Mouse (Mus musculus): Measurements from ENCODE around the gene Unc5b. TPM values are rescaled to one million over a fixed set of nuclear protein-coding genes. Genes with fewer than 3 reads are reported as not detected.

Gene Unc5b
- polyA plus RNA-seq, 1 experiment, result 1.1 TPM

DNA sequence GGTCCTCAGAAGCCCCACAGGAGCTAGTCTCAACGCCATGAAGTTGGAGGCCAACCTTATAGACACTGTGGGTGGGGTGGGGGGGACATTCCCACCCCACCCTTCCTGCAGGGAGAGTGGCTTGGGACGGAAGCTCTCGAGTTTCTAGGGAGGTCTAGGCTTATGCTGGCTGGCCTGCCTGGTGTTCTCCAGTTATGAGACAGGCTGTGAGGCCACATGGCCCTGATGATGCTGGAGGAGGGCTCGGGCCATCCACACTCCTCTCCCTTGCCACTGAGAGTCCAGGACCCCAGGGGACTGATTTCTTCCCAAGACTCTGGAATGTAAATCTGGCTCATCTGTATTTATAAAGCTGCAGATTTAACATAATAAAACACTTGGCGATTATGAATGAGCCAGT lies 104.1 kb downstream of the Unc5b start:
- Histone ChIP-seq H3K4me3 (replicated peaks; ENCODE audit: control insufficient read depth, low read depth, low read length) (no peak overlapping the region), H3K4me1 (ENCODE audit: control insufficient read depth, insufficient read depth, low read length) (no peaks in the 10 kb centered on the region), H3K27ac (ENCODE audit: control insufficient read depth, insufficient read depth, low read depth, low read length, poor library complexity) (no peak overlapping the region)
- 76% methylated on average over 5 of the region's 5 CpGs for WGBS
- TF ChIP-seq CTCF (IDR thresholded peaks at IDR 0.05; ENCODE audit: control insufficient read depth, insufficient read depth, low read length) (no peak), POLR2A (IDR thresholded peaks at IDR 0.05; ENCODE audit: borderline replicate concordance, control insufficient read depth, low read depth, low read length) (no peak)

DNA sequence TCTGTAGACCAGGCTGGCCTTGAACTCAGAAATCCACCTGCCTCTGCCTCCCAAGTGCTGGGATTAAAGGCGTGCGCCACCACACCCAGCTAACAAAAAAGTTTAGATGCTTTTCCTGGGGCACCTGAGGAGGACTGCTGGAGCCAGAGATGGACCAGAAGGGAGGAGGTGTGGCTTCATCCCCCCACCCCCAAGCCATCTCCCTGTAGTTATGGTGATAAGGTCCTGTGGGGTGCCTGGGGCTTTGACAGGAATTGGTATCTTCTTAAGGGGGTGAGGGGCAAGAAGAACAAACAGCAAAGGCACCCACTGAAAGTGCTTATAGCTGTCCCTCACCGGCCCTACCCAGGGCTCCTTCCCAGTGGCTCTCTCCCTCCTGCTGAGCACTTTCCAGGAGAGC lies 104.5 kb downstream of the Unc5b start:
- H3K4me1 ChIP-seq (ENCODE audit: control insufficient read depth, insufficient read depth, low read length), result no peaks in the 10 kb centered on the region
- H3K27ac ChIP-seq (ENCODE audit: control insufficient read depth, insufficient read depth, low read depth, low read length, poor library complexity), result no peak overlapping the region
- no peak for TF ChIP-seq CTCF (IDR thresholded peaks at IDR 0.05; ENCODE audit: control insufficient read depth, insufficient read depth, low read length)
- no peak for TF ChIP-seq POLR2A (IDR thresholded peaks at IDR 0.05; ENCODE audit: borderline replicate concordance, control insufficient read depth, low read depth, low read length)
- H3K4me3 ChIP-seq (replicated peaks; ENCODE audit: control insufficient read depth, low read depth, low read length), result no peak overlapping the region
- WGBS, result 77% methylated on average over 3 of the region's 3 CpGs

- 81% methylated on average over 6 of the region's 6 CpGs for WGBS
- TF ChIP-seq POLR2A (IDR thresholded peaks at IDR 0.05; ENCODE audit: borderline replicate concordance, control insufficient read depth, low read depth, low read length) (no peak), CTCF (IDR thresholded peaks at IDR 0.05; ENCODE audit: control insufficient read depth, insufficient read depth, low read length) (no peak)
- H3K4me1 ChIP-seq (ENCODE audit: control insufficient read depth, insufficient read depth, low read length), result no peaks in the 10 kb centered on the region
- H3K4me3 ChIP-seq (replicated peaks; ENCODE audit: control insufficient read depth, low read depth, low read length), result no peak overlapping the region
- H3K27ac ChIP-seq (ENCODE audit: control insufficient read depth, insufficient read depth, low read depth, low read length, poor library complexity), result no peak overlapping the region
Measured at GRCm38 (mm10) chr10:60724496-60724895, 106.9 kb downstream of the Unc5b start.

GRCm38 (mm10) chr10:60723345-60723744 lies 108.0 kb downstream of the Unc5b start:
- TF ChIP-seq POLR2A (IDR thresholded peaks at IDR 0.05; ENCODE audit: borderline replicate concordance, control insufficient read depth, low read depth, low read length), result no peak
- peak; percentile 48; the same call in 1 of the 2 replicates for TF ChIP-seq CTCF (IDR thresholded peaks at IDR 0.05; ENCODE audit: control insufficient read depth, insufficient read depth, low read length)
- 19% methylated on average over 1 of the region's 1 CpGs for WGBS
- H3K4me1 ChIP-seq (ENCODE audit: control insufficient read depth, insufficient read depth, low read length), result no peaks in the 10 kb centered on the region
- no peak overlapping the region for H3K4me3 ChIP-seq (replicated peaks; ENCODE audit: control insufficient read depth, low read depth, low read length)
- no peak overlapping the region for H3K27ac ChIP-seq (ENCODE audit: control insufficient read depth, insufficient read depth, low read depth, low read length, poor library complexity)

- WGBS, result 84% methylated on average over 12 of the region's 12 CpGs
- TF ChIP-seq POLR2A (IDR thresholded peaks at IDR 0.05; ENCODE audit: borderline replicate concordance, control insufficient read depth, low read depth, low read length) (no peak), CTCF (IDR thresholded peaks at IDR 0.05; ENCODE audit: control insufficient read depth, insufficient read depth, low read length) (no peak)
- Histone ChIP-seq H3K4me1 (ENCODE audit: control insufficient read depth, insufficient read depth, low read length) (no peaks in the 10 kb centered on the region), H3K27ac (ENCODE audit: control insufficient read depth, insufficient read depth, low read depth, low read length, poor library complexity) (no peak overlapping the region), H3K4me3 (replicated peaks; ENCODE audit: control insufficient read depth, low read depth, low read length) (no peak overlapping the region)
Measured at GRCm38 (mm10) chr10:60721640-60722039, 109.7 kb downstream of the Unc5b start.

DNA sequence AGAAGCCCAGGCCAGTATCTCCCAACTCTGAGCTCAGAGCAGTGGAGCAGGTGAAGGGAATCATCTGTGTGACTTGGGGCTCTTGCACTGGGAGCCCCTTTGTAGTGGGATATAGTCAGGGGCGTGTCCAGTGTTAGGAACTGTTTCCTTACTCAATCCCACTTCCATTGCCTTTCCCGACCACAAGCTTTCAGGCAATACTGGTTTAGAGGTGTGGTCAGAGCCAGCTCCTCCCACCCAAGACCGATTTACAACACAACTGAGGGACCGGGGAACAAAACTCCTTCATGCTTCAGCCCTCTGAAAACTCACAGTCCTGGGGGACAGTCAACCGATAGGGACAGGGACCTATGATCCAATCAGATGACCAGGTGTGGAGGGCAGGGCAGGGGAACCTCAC lies 110.9 kb downstream of the Unc5b start:
- Histone ChIP-seq H3K4me1 (ENCODE audit: control insufficient read depth, insufficient read depth, low read length) (no peaks in the 10 kb centered on the region), H3K4me3 (replicated peaks; ENCODE audit: control insufficient read depth, low read depth, low read length) (no peak overlapping the region), H3K27ac (ENCODE audit: control insufficient read depth, insufficient read depth, low read depth, low read length, poor library complexity) (no peak overlapping the region)
- no peak for TF ChIP-seq CTCF (IDR thresholded peaks at IDR 0.05; ENCODE audit: control insufficient read depth, insufficient read depth, low read length)
- TF ChIP-seq POLR2A (IDR thresholded peaks at IDR 0.05; ENCODE audit: borderline replicate concordance, control insufficient read depth, low read depth, low read length), result no peak
- 66% methylated on average over 5 of the region's 5 CpGs for WGBS

GRCm38 (mm10) chr10:60718491-60718890 lies 112.9 kb downstream of the Unc5b start:
- Histone ChIP-seq H3K4me3 (replicated peaks; ENCODE audit: control insufficient read depth, low read depth, low read length) (no peak overlapping the region), H3K4me1 (ENCODE audit: control insufficient read depth, insufficient read depth, low read length) (no peaks in the 10 kb centered on the region), H3K27ac (ENCODE audit: control insufficient read depth, insufficient read depth, low read depth, low read length, poor library complexity) (no peak overlapping the region)
- no peak for TF ChIP-seq CTCF (IDR thresholded peaks at IDR 0.05; ENCODE audit: control insufficient read depth, insufficient read depth, low read length)
- TF ChIP-seq POLR2A (IDR thresholded peaks at IDR 0.05; ENCODE audit: borderline replicate concordance, control insufficient read depth, low read depth, low read length), result no peak
- WGBS, result 89% methylated on average over 2 of the region's 2 CpGs

GRCm38 (mm10) chr10:60716449-60716848 lies 114.9 kb downstream of the Unc5b start:
- Histone ChIP-seq H3K4me1 (ENCODE audit: control insufficient read depth, insufficient read depth, low read length) (no peaks in the 10 kb centered on the region; the same call in 1 of the 2 replicates), H3K4me3 (replicated peaks; ENCODE audit: control insufficient read depth, low read depth, low read length) (no peak overlapping the region), H3K27ac (ENCODE audit: control insufficient read depth, insufficient read depth, low read depth, low read length, poor library complexity) (no peak overlapping the region)
- no peak for TF ChIP-seq CTCF (IDR thresholded peaks at IDR 0.05; ENCODE audit: control insufficient read depth, insufficient read depth, low read length)
- TF ChIP-seq POLR2A (IDR thresholded peaks at IDR 0.05; ENCODE audit: borderline replicate concordance, control insufficient read depth, low read depth, low read length), result no peak
- WGBS, result 70% methylated on average over 3 of the region's 3 CpGs

Other genes with a start within 250 kb of the Unc5b start
- 1.0 and 1.8 TPM in 2 replicates for gene Cdh23, start 135.1 kb downstream of the Unc5b start, polyA plus RNA-seq (2011; ENCODE audit: insufficient read depth, insufficient read length, low replicate concordance, missing spikeins)
- gene Slc29a3, start 78.8 kb downstream of the Unc5b start, polyA plus RNA-seq (2011; ENCODE audit: insufficient read depth, insufficient read length, low replicate concordance, missing spikeins), result 3.7 and 8.5 TPM in 2 replicates